Mouse (Mus musculus): ENCODE data around the gene Brms1. TPM values are rescaled to one million over a fixed set of nuclear protein-coding genes. Genes with fewer than 3 reads are reported as not detected.

The Brms1 gene
- polyA plus RNA-seq, 1 experiment: 40.4 TPM

GRCm38 (mm10) chr19:5014961-5015398, 26.2 kb upstream of the Brms1 start:
- H3K4me3 ChIP-seq (replicated peaks; ENCODE audit: extremely low read depth, low read depth, low read length): no peak overlapping the region
- 9% methylated on average over 8 of the region's 8 CpGs for WGBS
- peaks cover 4% of the 10 kb centered on the region; the same call in 1 of the 2 replicates for H3K4me1 ChIP-seq (ENCODE audit: control insufficient read depth, insufficient read depth, low read length)
- no peak for TF ChIP-seq POLR2A (IDR thresholded peaks at IDR 0.05; ENCODE audit: borderline replicate concordance, extremely low read depth, low read depth, low read length)
- peak; percentile 40 for TF ChIP-seq CTCF (IDR thresholded peaks at IDR 0.05; ENCODE audit: insufficient read depth, low read length)
- peak; percentile 31 for DNase-seq

GRCm38 (mm10) chr19:5016221-5016742, 24.9 kb upstream of the Brms1 start:
- 25% methylated on average over 10 of the region's 10 CpGs for WGBS
- peaks cover 4% of the 10 kb centered on the region; the same call in 1 of the 2 replicates for H3K4me1 ChIP-seq (ENCODE audit: control insufficient read depth, insufficient read depth, low read length)
- DNase-seq: peak; percentile 42

GRCm38 (mm10) chr19:5016782-5017181, 24.4 kb upstream of the Brms1 start:
- WGBS: 18% methylated on average over 12 of the region's 12 CpGs
- peak; percentile 63 for DNase-seq
- TF ChIP-seq CTCF (IDR thresholded peaks at IDR 0.05; ENCODE audit: insufficient read depth, low read length): peak; percentile 81
- no peak for TF ChIP-seq POLR2A (IDR thresholded peaks at IDR 0.05; ENCODE audit: borderline replicate concordance, extremely low read depth, low read depth, low read length)

More at GRCm38 (mm10) chr19:5016221-5016742, 24.9 kb upstream of the Brms1 start:
- TF ChIP-seq POLR2A (IDR thresholded peaks at IDR 0.05; ENCODE audit: borderline replicate concordance, extremely low read depth, low read depth, low read length) (no peak), CTCF (IDR thresholded peaks at IDR 0.05; ENCODE audit: insufficient read depth, low read length) (no peak)
- no peak overlapping the region for H3K4me3 ChIP-seq (replicated peaks; ENCODE audit: extremely low read depth, low read depth, low read length)

GRCm38 (mm10) chr19:5017611-5018010, 23.5 kb upstream of the Brms1 start:
- no peak for TF ChIP-seq CTCF (IDR thresholded peaks at IDR 0.05; ENCODE audit: insufficient read depth, low read length)
- no peak for TF ChIP-seq POLR2A (IDR thresholded peaks at IDR 0.05; ENCODE audit: borderline replicate concordance, extremely low read depth, low read depth, low read length)
- Histone ChIP-seq H3K4me1 (ENCODE audit: control insufficient read depth, insufficient read depth, low read length) (peaks cover 4% of the 10 kb centered on the region; the same call in 1 of the 2 replicates), H3K4me3 (replicated peaks; ENCODE audit: extremely low read depth, low read depth, low read length) (no peak overlapping the region)
- no peak for DNase-seq
- 74% methylated on average over 4 of the region's 4 CpGs for WGBS

More at GRCm38 (mm10) chr19:5016782-5017181, 24.4 kb upstream of the Brms1 start:
- H3K4me3 ChIP-seq (replicated peaks; ENCODE audit: extremely low read depth, low read depth, low read length): no peak overlapping the region
- peaks cover 4% of the 10 kb centered on the region; the same call in 1 of the 2 replicates for H3K4me1 ChIP-seq (ENCODE audit: control insufficient read depth, insufficient read depth, low read length)

- no peak for DNase-seq
- no peak overlapping the region for H3K4me3 ChIP-seq (replicated peaks; ENCODE audit: extremely low read depth, low read depth, low read length)
- peaks cover 4% of the 10 kb centered on the region; the same call in 1 of the 2 replicates for H3K4me1 ChIP-seq (ENCODE audit: control insufficient read depth, insufficient read depth, low read length)
- WGBS: 74% methylated on average over 3 of the region's 3 CpGs
- TF ChIP-seq POLR2A (IDR thresholded peaks at IDR 0.05; ENCODE audit: borderline replicate concordance, extremely low read depth, low read depth, low read length) (no peak), CTCF (IDR thresholded peaks at IDR 0.05; ENCODE audit: insufficient read depth, low read length) (no peak)
Measured at GRCm38 (mm10) chr19:5018191-5018590, 23.0 kb upstream of the Brms1 start.

GRCm38 (mm10) chr19:5021416-5021815, 19.7 kb upstream of the Brms1 start:
- TF ChIP-seq POLR2A (IDR thresholded peaks at IDR 0.05; ENCODE audit: borderline replicate concordance, extremely low read depth, low read depth, low read length) (no peak), CTCF (IDR thresholded peaks at IDR 0.05; ENCODE audit: insufficient read depth, low read length) (no peak)
- WGBS: 78% methylated on average over 2 of the region's 2 CpGs

GRCm38 (mm10) chr19:5023621-5024479, 17.3 kb upstream of the Brms1 start, which contains the start of gene Slc29a2:
Gene Slc29a2 (plus strand): TSS chr19:5023860.
- TF ChIP-seq POLR2A (IDR thresholded peaks at IDR 0.05; ENCODE audit: borderline replicate concordance, extremely low read depth, low read depth, low read length) (peak; percentile 89; the same call in 1 of the 2 replicates), CTCF (IDR thresholded peaks at IDR 0.05; ENCODE audit: insufficient read depth, low read length) (no peak)
- WGBS: under 1% methylated on average over 62 of the region's 62 CpGs
- peak; percentile 88 for DNase-seq
- Histone ChIP-seq H3K4me3 (replicated peaks; ENCODE audit: extremely low read depth, low read depth, low read length) (peak within 1 kb of the TSS; percentile 69), H3K4me1 (ENCODE audit: control insufficient read depth, insufficient read depth, low read length) (no peaks in the 10 kb centered on the region)

More at GRCm38 (mm10) chr19:5021416-5021815, 19.7 kb upstream of the Brms1 start:
- DNase-seq: no peak
- Histone ChIP-seq H3K4me1 (ENCODE audit: control insufficient read depth, insufficient read depth, low read length) (0 out of 2 replicates have a peak, but pooled peaks cover 2% of the 10 kb centered on the region), H3K4me3 (replicated peaks; ENCODE audit: extremely low read depth, low read depth, low read length) (no peak overlapping the region)

- no peak for DNase-seq
- Histone ChIP-seq H3K4me3 (replicated peaks; ENCODE audit: extremely low read depth, low read depth, low read length) (no peak overlapping the region), H3K4me1 (ENCODE audit: control insufficient read depth, insufficient read depth, low read length) (no peaks in the 10 kb centered on the region)
- TF ChIP-seq POLR2A (IDR thresholded peaks at IDR 0.05; ENCODE audit: borderline replicate concordance, extremely low read depth, low read depth, low read length) (no peak), CTCF (IDR thresholded peaks at IDR 0.05; ENCODE audit: insufficient read depth, low read length) (no peak)
- WGBS: 91% methylated on average over 8 of the region's 8 CpGs
Measured at GRCm38 (mm10) chr19:5026111-5026510, 15.0 kb upstream of the Brms1 start.

GRCm38 (mm10) chr19:5032686-5033085, 8.5 kb upstream of the Brms1 start:
- DNase-seq: no peak
- TF ChIP-seq POLR2A (IDR thresholded peaks at IDR 0.05; ENCODE audit: borderline replicate concordance, extremely low read depth, low read depth, low read length) (no peak), CTCF (IDR thresholded peaks at IDR 0.05; ENCODE audit: insufficient read depth, low read length) (no peak)
- H3K4me3 ChIP-seq (replicated peaks; ENCODE audit: extremely low read depth, low read depth, low read length): no peak overlapping the region
- WGBS: 68% methylated on average over 3 of the region's 3 CpGs
- no peaks in the 10 kb centered on the region for H3K4me1 ChIP-seq (ENCODE audit: control insufficient read depth, insufficient read depth, low read length)
